Mouse (Mus musculus) CH12.LX (cell line): ENCODE results near the gene Odf2l. TPM values are rescaled to one million over a fixed set of nuclear protein-coding genes. Genes with fewer than 3 reads are reported as not detected.

Source experiments
- DNase-seq: peaks from one replicate; pipeline ENCODE4 v3.0.0-alpha.2; 2013; ENCODE audit errors: extremely low read depth
- H3K27ac ChIP-seq: 2 replicates; pipeline ENCODE4 v1.5.1; 2012; ENCODE audit warnings: low read depth, mild to moderate bottlenecking, control low read depth, moderate library complexity; ENCODE audit not compliant: insufficient read depth
- H3K27me3 ChIP-seq: replicated peaks from 2 replicates; pipeline ENCODE3; 2012; ENCODE audit warnings: inconsistent platforms
- H3K36me3 ChIP-seq, 2 experiments: replicated peaks in 1 of 2; 2 replicates each; pipeline versions ENCODE3 to v1.6.1; 2012; ENCODE audit warnings: inconsistent platforms in 1 of 2, low read length in 1 of 2, mild to moderate bottlenecking in 1 of 2, mixed read lengths in 1 of 2, moderate library complexity in 1 of 2; ENCODE audit not compliant: control insufficient read depth in 1 of 2, insufficient read depth in 1 of 2
- H3K4me1 ChIP-seq, 2 experiments: 2 replicates each; pipeline ENCODE4 v1.6.1; 2012; ENCODE audit warnings: inconsistent platforms in 1 of 2, moderate library complexity in 1 of 2; ENCODE audit not compliant: insufficient read depth in 2 of 2, control insufficient read depth in 1 of 2
- H3K4me2 ChIP-seq: 2 replicates; pipeline ENCODE4 v1.6.1; 2012; ENCODE audit warnings: low read depth, mild to moderate bottlenecking, control low read depth; ENCODE audit not compliant: poor library complexity, insufficient read depth, severe bottlenecking
- H3K4me3 ChIP-seq, 3 experiments: fragments of 150-350 bp in 1 of 3; sonication (generic) in 1 of 3; replicated peaks in 1 of 3; 2 replicates each; pipeline versions ENCODE3 to v1.5.1; 2011 to 2012; ENCODE audit warnings: low read depth in 2 of 3, low read length in 2 of 3, mild to moderate bottlenecking in 2 of 3, moderate library complexity in 2 of 3, control low read depth in 1 of 3, improper control_type of control experiment in 1 of 3, inconsistent platforms in 1 of 3, mixed read lengths in 1 of 3; ENCODE audit not compliant: poor library complexity in 1 of 3
- H3K79me2 ChIP-seq: replicated peaks from 2 replicates; pipeline ENCODE4 v1.6.1; 2012; ENCODE audit warnings: mild to moderate bottlenecking, moderate library complexity; ENCODE audit not compliant: control insufficient read depth, poor library complexity, insufficient read depth, severe bottlenecking; ENCODE audit errors: extremely low read depth
- H3K9ac ChIP-seq: 2 replicates; pipeline ENCODE4 v1.6.1; 2012; ENCODE audit warnings: low read depth, mild to moderate bottlenecking, control low read depth, moderate library complexity; ENCODE audit not compliant: insufficient read depth
- H3K9me3 ChIP-seq: replicated peaks from 2 replicates; pipeline ENCODE3; 2012; ENCODE audit warnings: low read length, inconsistent platforms, mixed read lengths
- BHLHE40 ChIP-seq: IDR thresholded peaks from 2 replicates; pipeline ENCODE4 v1.6.1; 2011; ENCODE audit warnings: mild to moderate bottlenecking, low read depth, low read length, improper control_type of control experiment
- E2F4 ChIP-seq: IDR thresholded peaks from 2 replicates; pipeline ENCODE4 v1.6.1; 2011; ENCODE audit warnings: low read depth, low read length, improper control_type of control experiment; ENCODE audit not compliant: insufficient replicate concordance
- ELF1 ChIP-seq: IDR thresholded peaks from 2 replicates; pipeline ENCODE4 v1.6.1; 2014; ENCODE audit warnings: low read depth, mild to moderate bottlenecking, inconsistent platforms, low read length, improper control_type of control experiment
- HCFC1 ChIP-seq: IDR thresholded peaks from 2 replicates; pipeline ENCODE4 v1.6.1; 2012; ENCODE audit warnings: low read depth, mild to moderate bottlenecking, inconsistent platforms, low read length, improper control_type of control experiment
- JUN ChIP-seq: IDR thresholded peaks from 2 replicates; pipeline ENCODE4 v1.6.1; 2011; ENCODE audit warnings: low read depth, mild to moderate bottlenecking, low read length, improper control_type of control experiment, moderate library complexity; ENCODE audit not compliant: insufficient read depth
- JUND ChIP-seq: conservative IDR thresholded peaks from 2 replicates; pipeline ENCODE4 v1.6.1; 2011; ENCODE audit warnings: low read depth, low read length, improper control_type of control experiment
- KAT2A ChIP-seq: IDR thresholded peaks from 2 replicates; pipeline ENCODE4 v1.6.1; 2012; ENCODE audit warnings: low read length, improper control_type of control experiment, inconsistent platforms; ENCODE audit not compliant: insufficient replicate concordance
- MAX ChIP-seq: IDR thresholded peaks from 2 replicates; pipeline ENCODE4 v1.6.1; 2011; ENCODE audit warnings: low read length, improper control_type of control experiment
- MEF2A ChIP-seq: IDR thresholded peaks from 2 replicates; pipeline ENCODE4 v1.6.1; 2014; ENCODE audit warnings: low read depth, mild to moderate bottlenecking, inconsistent platforms, low read length, improper control_type of control experiment, borderline replicate concordance
- NRF1 ChIP-seq: IDR thresholded peaks from 2 replicates; pipeline ENCODE4 v1.6.1; 2014; ENCODE audit warnings: low read depth, mild to moderate bottlenecking, inconsistent platforms, low read length, improper control_type of control experiment, moderate library complexity
- POLR2AphosphoS2 ChIP-seq: IDR thresholded peaks from 2 replicates; pipeline ENCODE4 v1.6.1; 2011; ENCODE audit warnings: low read depth, low read length, improper control_type of control experiment
- SMC3 ChIP-seq: IDR thresholded peaks from 2 replicates; pipeline ENCODE4 v1.6.1; 2011; ENCODE audit warnings: low read depth, low read length, improper control_type of control experiment
- TCF12 ChIP-seq: IDR thresholded peaks from 2 replicates; pipeline ENCODE4 v1.6.1; 2014; ENCODE audit warnings: low read depth, mild to moderate bottlenecking, inconsistent platforms, low read length, improper control_type of control experiment
- UBTF ChIP-seq: IDR thresholded peaks from 2 replicates; pipeline ENCODE4 v1.6.1; 2012; ENCODE audit warnings: low read depth, mild to moderate bottlenecking, inconsistent platforms, low read length, improper control_type of control experiment, moderate library complexity
- USF1 ChIP-seq: IDR thresholded peaks from 2 replicates; pipeline ENCODE4 v1.6.1; 2014; ENCODE audit warnings: low read depth, mild to moderate bottlenecking, inconsistent platforms, low read length, improper control_type of control experiment
- USF2 ChIP-seq: conservative IDR thresholded peaks from 2 replicates; pipeline ENCODE4 v1.6.1; 2011; ENCODE audit warnings: low read depth, low read length, improper control_type of control experiment
- ZC3H11A ChIP-seq: IDR thresholded peaks from 2 replicates; pipeline ENCODE4 v1.6.1; 2012; ENCODE audit warnings: low read depth, mild to moderate bottlenecking, inconsistent platforms, low read length, improper control_type of control experiment
- ZKSCAN1 ChIP-seq: IDR thresholded peaks from 2 replicates; pipeline ENCODE4 v1.6.1; 2012; ENCODE audit warnings: low read depth, inconsistent platforms, low read length, improper control_type of control experiment, borderline replicate concordance
- ZNF384 ChIP-seq: IDR thresholded peaks from 2 replicates; pipeline ENCODE4 v1.6.1; 2012; ENCODE audit warnings: low read depth, low read length, improper control_type of control experiment, inconsistent platforms
- dilution Hi-C: fragments of 300-500 bp; cut with MboI; formaldehyde crosslinking; loops from 2 replicates; pipeline ENCODE4 v1.14.3; 2020; ENCODE audit warnings: low sequenced_read_pairs; ENCODE audit not compliant: extremely low pct_unique_long_range_greater_than_20kb, extremely low pct_ligation_motif_present
- in situ Hi-C: fragments of 300-500 bp; cut with MboI; formaldehyde crosslinking; loops from 3 replicates; pipeline ENCODE4 v1.14.3; 2019; ENCODE audit warnings: low sequenced_read_pairs, low pct_ligation_motif_present, low pct_unique_long_range_greater_than_20kb, mixed read lengths
- polyA plus RNA-seq: library from polyadenylated mRNA; unstranded; fragments of >175 nt; gene quantifications from 2 replicates; pipeline ENCODE4 v1.2.1, GENCODE M21; 2012; ENCODE audit warnings: low read depth; ENCODE audit not compliant: insufficient read length
- total RNA-seq, 2 experiments: library from RNA; depleted of rRNA; stranded (reverse); fragments of 300-350 nt in 1 of 2; fragments of >200 nt in 1 of 2; gene quantifications; 2 replicates each; pipeline ENCODE4 v1.2.3; 2012 to 2014

The Odf2l gene
- total and polyA plus RNA-seq, 3 experiments, result 26.1 to 51.1 (median 39.1) TPM

GRCm38 (mm10) chr3:145126618-145127017 lies 8.2 kb downstream of the Odf2l start:
- H3K79me2 ChIP-seq, result no peaks in the 10 kb centered on the region
- no peaks in the 10 kb centered on the region for H3K9me3 ChIP-seq
- no peak overlapping the region for H3K4me3 ChIP-seq
- in situ Hi-C loops, result loop anchor here (10.0 kb wide), 1 partner anchor 302 kb away; no protein-coding TSS in a partner anchor
- H3K4me1 ChIP-seq, result peaks cover 0 to 3% of the 10 kb centered on the region in 2 experiments; a peak in 1 of 4 replicates
- H3K4me2 ChIP-seq, result no peak overlapping the region
- dilution Hi-C loops, result no loop called here
- peaks cover 17 to 59% of the 10 kb centered on the region in 2 experiments for H3K36me3 ChIP-seq
- no peak for DNase-seq
- TF ChIP-seq KAT2A, result no peak
- TF ChIP-seq USF2, result no peak
- TF ChIP-seq ELF1, result no peak
- TF ChIP-seq ZNF384, result no peak
- TF ChIP-seq TCF12, result no peak
- TF ChIP-seq NRF1, result no peak
- no peak for TF ChIP-seq USF1
- no peak for TF ChIP-seq HCFC1
- no peak for TF ChIP-seq MAX
- TF ChIP-seq ZC3H11A, result no peak
- TF ChIP-seq SMC3, result no peak
- TF ChIP-seq JUN, result no peak
- no peak for TF ChIP-seq E2F4
- TF ChIP-seq MEF2A, result no peak
- no peak for TF ChIP-seq POLR2AphosphoS2
- TF ChIP-seq UBTF, result no peak
- no peak for TF ChIP-seq ZKSCAN1
- no peak for TF ChIP-seq BHLHE40
- TF ChIP-seq JUND, result no peak
- no peak overlapping the region for H3K9ac ChIP-seq
- no peaks in the 10 kb centered on the region for H3K27me3 ChIP-seq
- H3K27ac ChIP-seq, result no peak overlapping the region

- Histone ChIP-seq H3K27ac (no peak overlapping the region), H3K9me3 (no peaks in the 10 kb centered on the region), H3K4me3 (no peak overlapping the region), H3K79me2 (no peaks in the 10 kb centered on the region), H3K36me3 (peaks cover 33 to 79% of the 10 kb centered on the region in 2 experiments), H3K4me2 (no peak overlapping the region), H3K9ac (no peak overlapping the region), H3K27me3 (no peaks in the 10 kb centered on the region), H3K4me1 (0 out of 4 replicates have a peak, but pooled peaks cover 0 to 3% of the 10 kb centered on the region in 2 experiments)
- in situ Hi-C loops (loop anchor here (10.0 kb wide), 1 partner anchor 305 kb away; no protein-coding TSS in a partner anchor), dilution Hi-C loops (no loop called here)
- no peak for TF ChIP-seq USF2
- no peak for DNase-seq
Observed at GRCm38 (mm10) chr3:145129356-145129755, 11.0 kb downstream of the Odf2l start.
